Mouse (Mus musculus) limb, embryonic 14.5 days (tissue): ENCODE data around the gene Ctdsp1. TPM values are rescaled to one million over a fixed set of nuclear protein-coding genes. Genes with fewer than 3 reads are reported as not detected.

Experiments
- ATAC-seq: fragments of 200-750 bp; cut with Nextera tagmentation; 2 replicates; pipeline ENCODE4 v1.8.0; 2017; ENCODE audit warnings: low read depth, moderate number of reproducible peaks, moderate TSS enrichment; ENCODE audit not compliant: low FRiP score
- DNase-seq: peaks from one replicate; pipeline ENCODE4 v3.0.0-alpha.2; 2015; ENCODE audit warnings: low spot score
- H3K27ac ChIP-seq: fragments of 300-500 bp; sonication (generic); replicated peaks from 2 replicates; pipeline ENCODE4 v1.5.1; 2014; ENCODE audit warnings: low read depth, mild to moderate bottlenecking, low read length, moderate library complexity, mixed read lengths
- H3K27me3 ChIP-seq: fragments of 300-500 bp; sonication (generic); 2 replicates; pipeline ENCODE4 v1.6.1; 2014; ENCODE audit warnings: low read length, mixed read lengths; ENCODE audit not compliant: control insufficient read depth, insufficient read depth
- H3K36me3 ChIP-seq: fragments of 300-500 bp; sonication (generic); 2 replicates; pipeline ENCODE4 v1.6.1; 2014; ENCODE audit warnings: mild to moderate bottlenecking, low read length, moderate library complexity, mixed read lengths; ENCODE audit not compliant: control insufficient read depth, insufficient read depth
- H3K4me1 ChIP-seq: fragments of 300-500 bp; sonication (generic); 2 replicates; pipeline ENCODE4 v1.6.1; 2014; ENCODE audit warnings: antibody characterized with exemption, low read length, mixed read lengths; ENCODE audit not compliant: control insufficient read depth, insufficient read depth
- H3K4me2 ChIP-seq: fragments of 300-500 bp; sonication (generic); replicated peaks from 2 replicates; pipeline ENCODE4 v1.6.1; 2014; ENCODE audit warnings: low read depth, mild to moderate bottlenecking, low read length, moderate library complexity; ENCODE audit not compliant: severe bottlenecking
- H3K4me3 ChIP-seq: fragments of 300-500 bp; sonication (generic); replicated peaks from 2 replicates; pipeline ENCODE4 v1.5.1; 2014; ENCODE audit warnings: low read length
- H3K9ac ChIP-seq: fragments of 300-500 bp; sonication (generic); 2 replicates; pipeline ENCODE4 v1.6.1; 2014; ENCODE audit warnings: mild to moderate bottlenecking, low read depth, low read length, moderate library complexity; ENCODE audit not compliant: severe bottlenecking
- H3K9me3 ChIP-seq: fragments of 300-500 bp; sonication (generic); 2 replicates; pipeline ENCODE4 v1.6.1; 2016; ENCODE audit warnings: low read length; ENCODE audit not compliant: control insufficient read depth
- POLR2A ChIP-seq: fragments of 200-500 bp; IDR thresholded peaks from 2 replicates; pipeline ENCODE4 v1.8.0; 2012; ENCODE audit warnings: inconsistent platforms, mild to moderate bottlenecking, moderate library complexity, borderline replicate concordance; ENCODE audit not compliant: insufficient read depth, insufficient read length; ENCODE audit errors: extremely low read depth
- WGBS: fragments of 180-500 bp; shearing (Covaris S2); extraction: QIAGEN DNeasy Blood & Tissue Kit; methylation state at CpG from one replicate; pipeline ENCODE4 v1.1.7; 2014; 5-methylcytosine and 5-hydroxymethylcytosine counted together
- polyA plus RNA-seq, 2 experiments: library from polyadenylated mRNA; depleted of rRNA in 1 of 2; stranded (reverse) in 1 of 2; unstranded in 1 of 2; fragments of >200 nt; fragmentation: Nextera tagmentation in 1 of 2; extraction: Ambion mirVana in 1 of 2; gene quantifications; 2 replicates each; pipeline versions ENCODE4 v1.2.1 to v1.2.3; 2012 to 2014

Ctdsp1 gene
- polyA plus RNA-seq, 2 experiments: 96.4 to 138 TPM

GRCm38 (mm10) chr1:74370040-74370439 is 21.3 kb upstream of the Ctdsp1 start:
- WGBS: 40% methylated on average over 4 of the region's 4 CpGs
- H3K27me3 ChIP-seq: no peaks in the 10 kb centered on the region
- no peak overlapping the region for H3K4me2 ChIP-seq
- DNase-seq: no peak
- H3K9me3 ChIP-seq: no peaks in the 10 kb centered on the region
- H3K27ac ChIP-seq: no peak overlapping the region
- no peak overlapping the region for H3K9ac ChIP-seq
- no peak for ATAC-seq
- H3K4me3 ChIP-seq: no peak overlapping the region
- no peak for TF ChIP-seq POLR2A
- H3K36me3 ChIP-seq: no peaks in the 10 kb centered on the region
- peaks cover 3% of the 10 kb centered on the region; the same call in 1 of the 2 replicates for H3K4me1 ChIP-seq

GRCm38 (mm10) chr1:74373372-74373771 is 17.9 kb upstream of the Ctdsp1 start:
- no peak for TF ChIP-seq POLR2A
- Histone ChIP-seq H3K9me3 (no peaks in the 10 kb centered on the region), H3K4me1 (no peaks in the 10 kb centered on the region), H3K9ac (no peak overlapping the region), H3K36me3 (no peaks in the 10 kb centered on the region), H3K4me2 (no peak overlapping the region), H3K27me3 (no peaks in the 10 kb centered on the region), H3K4me3 (no peak overlapping the region), H3K27ac (no peak overlapping the region)
- WGBS: 74% methylated on average over 4 of the region's 4 CpGs
- no peak for ATAC-seq
- DNase-seq: no peak

GRCm38 (mm10) chr1:74374980-74375379 is 16.3 kb upstream of the Ctdsp1 start, which contains the start of gene Slc11a1:
Gene Slc11a1, plus strand, starts transcription at chr1:74375195.
- no peaks in the 10 kb centered on the region for H3K27me3 ChIP-seq
- WGBS: 68% methylated on average over 8 of the region's 8 CpGs

GRCm38 (mm10) chr1:74375561-74375960 is 15.7 kb upstream of the Ctdsp1 start:
- 79% methylated on average over 10 of the region's 10 CpGs for WGBS
- TF ChIP-seq POLR2A: no peak
- H3K9ac ChIP-seq: no peak overlapping the region
- H3K27me3 ChIP-seq: no peaks in the 10 kb centered on the region
- H3K36me3 ChIP-seq: no peaks in the 10 kb centered on the region
- ATAC-seq: no peak
- H3K4me2 ChIP-seq: no peak overlapping the region
- H3K4me1 ChIP-seq: no peaks in the 10 kb centered on the region
- H3K9me3 ChIP-seq: no peaks in the 10 kb centered on the region
- DNase-seq: no peak
- no peak overlapping the region for H3K27ac ChIP-seq
- no peak overlapping the region for H3K4me3 ChIP-seq

More at GRCm38 (mm10) chr1:74374980-74375379, 16.3 kb upstream of the Ctdsp1 start, which contains the start of gene Slc11a1:
- H3K36me3 ChIP-seq: no peaks in the 10 kb centered on the region
- no peak within 1 kb of the TSS for H3K27ac ChIP-seq
- H3K4me1 ChIP-seq: no peaks in the 10 kb centered on the region
- H3K9me3 ChIP-seq: no peaks in the 10 kb centered on the region
- H3K4me3 ChIP-seq: no peak within 1 kb of the TSS
- H3K4me2 ChIP-seq: no peak within 1 kb of the TSS
- TF ChIP-seq POLR2A: no peak
- no peak within 1 kb of the TSS for H3K9ac ChIP-seq
- DNase-seq (no peak), ATAC-seq (no peak)

GRCm38 (mm10) chr1:74376396-74376795 is 14.9 kb upstream of the Ctdsp1 start:
- ATAC-seq (no peak), DNase-seq (no peak)
- Histone ChIP-seq H3K4me1 (no peaks in the 10 kb centered on the region), H3K27ac (no peak overlapping the region), H3K9me3 (no peaks in the 10 kb centered on the region), H3K4me3 (no peak overlapping the region), H3K36me3 (no peaks in the 10 kb centered on the region), H3K9ac (no peak overlapping the region), H3K4me2 (no peak overlapping the region), H3K27me3 (no peaks in the 10 kb centered on the region)
- no peak for TF ChIP-seq POLR2A
- WGBS: 82% methylated on average over 4 of the region's 4 CpGs

GRCm38 (mm10) chr1:74379058-74379504 is 12.2 kb upstream of the Ctdsp1 start:
- WGBS: 66% methylated on average over 7 of the region's 7 CpGs
- Histone ChIP-seq H3K36me3 (no peaks in the 10 kb centered on the region), H3K27ac (no peak overlapping the region), H3K9me3 (no peaks in the 10 kb centered on the region), H3K4me3 (no peak overlapping the region), H3K9ac (no peak overlapping the region), H3K4me1 (no peaks in the 10 kb centered on the region), H3K27me3 (no peaks in the 10 kb centered on the region), H3K4me2 (no peak overlapping the region)
- no peak for ATAC-seq
- no peak for DNase-seq
- no peak for TF ChIP-seq POLR2A
